9 mouse cellular contexts compared by ENCODE assay signal in the genomic region with DNA sequence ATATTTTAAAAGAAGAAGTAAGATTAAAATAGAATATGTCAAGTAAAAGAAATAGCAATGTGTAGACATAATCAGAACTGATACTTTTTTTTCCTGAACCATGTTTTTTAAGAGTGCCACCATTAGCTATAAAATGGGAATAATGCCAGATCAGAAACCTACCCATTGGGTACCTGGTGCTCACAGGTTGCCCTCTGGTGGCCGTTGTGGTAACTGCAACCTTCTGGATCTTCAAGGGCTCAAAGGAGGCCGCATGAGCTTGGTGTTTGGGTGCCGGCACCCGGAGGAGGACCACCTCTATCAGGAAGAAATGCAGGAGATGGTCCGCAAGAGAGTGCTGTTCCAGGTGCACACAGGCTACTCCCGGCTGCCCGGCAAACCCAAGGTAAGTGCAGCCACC. TPM values are rescaled to one million over a fixed set of nuclear protein-coding genes. Genes with fewer than 3 reads are reported as not detected.
DNase-seq lines count a peak whose midpoint lies in the region; ATAC-seq and TF ChIP-seq lines count a peak whose summit lies in the region.
"Had no signal": no experiment of that assay in that cellular context is flagged by ENCODE, and none has a peak within 500 bp of the region (broad histone marks: within the 10 kb centered on the region; RNA-seq: fewer than 3 reads in every experiment).

No protein-coding gene starts in this region.

- WGBS in midbrain, embryonic 11.5 days: 8% methylated on average over 7 of the region's 7 CpGs
- 8% methylated on average over 7 of the region's 7 CpGs for WGBS in midbrain, embryonic 13.5 days
- WGBS in forebrain, embryonic 16.5 days: 5% methylated on average over 7 of the region's 7 CpGs
- 12% methylated on average over 7 of the region's 7 CpGs for WGBS in kidney, postnatal 0 days
- WGBS in liver, embryonic 11.5 days: 10% methylated on average over 7 of the region's 7 CpGs

- peak; percentile 98 for DNase-seq in midbrain, embryonic 11.5 days (ENCODE audit: low spot score, missing footprints)
- peak; percentile 16 for DNase-seq in brain, embryonic 18.5 days (ENCODE audit: low read depth, low spot score)
- peak; percentile 80 for DNase-seq in kidney, postnatal 0 days (ENCODE audit: low spot score)
- DNase-seq in liver, embryonic 11.5 days (ENCODE audit: low spot score): peak; percentile 65
- peak; percentile 71 for DNase-seq in retina, postnatal 7 days (ENCODE audit: low read depth, low spot score)
- peak; percentile 40 to 69 for DNase-seq in urinary bladder, adult 18-20 months (ENCODE audit: low spot score in 2 of 2)

- H3K4me1 ChIP-seq in midbrain, embryonic 11.5 days (ENCODE audit: control insufficient read depth, insufficient read depth, low read length): no peaks in the 10 kb centered on the region
- peaks cover 5% of the 10 kb centered on the region; the same call in 1 of the 2 replicates for H3K4me1 ChIP-seq in midbrain, embryonic 13.5 days (replicated peaks)
- H3K4me1 ChIP-seq in forebrain, embryonic 16.5 days (replicated peaks; ENCODE audit: control insufficient read depth, insufficient read depth, low read length): peaks cover 3% of the 10 kb centered on the region; the same call in 1 of the 2 replicates
- no peaks in the 10 kb centered on the region for H3K4me1 ChIP-seq in kidney, postnatal 0 days (replicated peaks; ENCODE audit: insufficient read depth, low read length)
- H3K4me1 ChIP-seq in liver, embryonic 11.5 days (replicated peaks; ENCODE audit: control insufficient read depth, insufficient read depth, low read length): no peaks in the 10 kb centered on the region
- H3K4me1 ChIP-seq: heart, embryonic 15.5 days had no signal

- H3K27me3 ChIP-seq in midbrain, embryonic 11.5 days (ENCODE audit: control insufficient read depth, insufficient read depth, low read length): no peaks in the 10 kb centered on the region; the same call in 1 of the 2 replicates
- peaks cover 30% of the 10 kb centered on the region for H3K27me3 ChIP-seq in midbrain, embryonic 13.5 days
- peaks cover 6% of the 10 kb centered on the region; the same call in 1 of the 2 replicates for H3K27me3 ChIP-seq in forebrain, embryonic 16.5 days (replicated peaks; ENCODE audit: control insufficient read depth, insufficient read depth, low read length)
- peaks cover 7% of the 10 kb centered on the region; the same call in 1 of the 2 replicates for H3K27me3 ChIP-seq in kidney, postnatal 0 days (ENCODE audit: insufficient read depth, low read length)
- peaks cover 27% of the 10 kb centered on the region for H3K27me3 ChIP-seq in liver, embryonic 11.5 days (replicated peaks; ENCODE audit: control insufficient read depth, insufficient read depth, low read length)

- no peak overlapping the region for H3K27ac ChIP-seq in midbrain, embryonic 11.5 days (ENCODE audit: low read depth, low read length)
- no peak overlapping the region for H3K27ac ChIP-seq in midbrain, embryonic 13.5 days
- H3K27ac ChIP-seq in forebrain, embryonic 16.5 days (ENCODE audit: low read length): no peak overlapping the region
- no peak overlapping the region for H3K27ac ChIP-seq in kidney, postnatal 0 days
- no peak overlapping the region for H3K27ac ChIP-seq in liver, embryonic 11.5 days (ENCODE audit: low read depth, low read length)
- H3K27ac ChIP-seq: heart, embryonic 15.5 days had no signal

- H3K4me2 ChIP-seq in midbrain, embryonic 11.5 days: no peak overlapping the region
- H3K4me2 ChIP-seq in midbrain, embryonic 13.5 days (replicated peaks): no peak overlapping the region
- no peak overlapping the region for H3K4me2 ChIP-seq in forebrain, embryonic 16.5 days (ENCODE audit: low read length)
- H3K4me2 ChIP-seq in kidney, postnatal 0 days (ENCODE audit: low read length): no peak overlapping the region
- no peak overlapping the region for H3K4me2 ChIP-seq in liver, embryonic 11.5 days
- H3K4me2 ChIP-seq: heart, embryonic 15.5 days had no signal

- TF ChIP-seq CTCF in kidney, postnatal 0 days (IDR thresholded peaks at IDR 0.05; ENCODE audit: low read depth): peak; percentile 87

- no peak for ATAC-seq in midbrain, embryonic 11.5 days (ENCODE audit: low FRiP score)
- no peak for ATAC-seq in midbrain, embryonic 13.5 days
- no peak for ATAC-seq in forebrain, embryonic 16.5 days
- ATAC-seq in kidney, postnatal 0 days (replicated peaks; ENCODE audit: low FRiP score, low read depth): no peak
- no peak for ATAC-seq in liver, embryonic 11.5 days (replicated peaks; ENCODE audit: low FRiP score)

- no peaks in the 10 kb centered on the region for H3K36me3 ChIP-seq in midbrain, embryonic 11.5 days (ENCODE audit: control insufficient read depth, insufficient read depth, low read length)
- H3K36me3 ChIP-seq in midbrain, embryonic 13.5 days: no peaks in the 10 kb centered on the region
- no peaks in the 10 kb centered on the region for H3K36me3 ChIP-seq in forebrain, embryonic 16.5 days (ENCODE audit: control insufficient read depth, insufficient read depth)
- no peaks in the 10 kb centered on the region for H3K36me3 ChIP-seq in kidney, postnatal 0 days (ENCODE audit: insufficient read depth, low read length)
- H3K36me3 ChIP-seq in liver, embryonic 11.5 days (ENCODE audit: control insufficient read depth, insufficient read depth, low read length): no peaks in the 10 kb centered on the region
- H3K36me3 ChIP-seq: heart, embryonic 15.5 days had no signal

- H3K9me3 ChIP-seq in midbrain, embryonic 11.5 days (ENCODE audit: control insufficient read depth, low read length): no peaks in the 10 kb centered on the region
- H3K9me3 ChIP-seq in midbrain, embryonic 13.5 days: no peaks in the 10 kb centered on the region
- no peaks in the 10 kb centered on the region for H3K9me3 ChIP-seq in forebrain, embryonic 16.5 days (ENCODE audit: control insufficient read depth, low read length)
- no peaks in the 10 kb centered on the region for H3K9me3 ChIP-seq in kidney, postnatal 0 days (replicated peaks; ENCODE audit: low read length)
- no peaks in the 10 kb centered on the region for H3K9me3 ChIP-seq in liver, embryonic 11.5 days (ENCODE audit: control insufficient read depth, low read length)
- H3K9me3 ChIP-seq: heart, embryonic 15.5 days had no signal

- H3K4me3 ChIP-seq in midbrain, embryonic 11.5 days (ENCODE audit: low read depth, low read length): no peak overlapping the region
- H3K4me3 ChIP-seq in midbrain, embryonic 13.5 days (replicated peaks): no peak overlapping the region
- H3K4me3 ChIP-seq in forebrain, embryonic 16.5 days (replicated peaks; ENCODE audit: low read length): no peak overlapping the region
- no peak overlapping the region for H3K4me3 ChIP-seq in kidney, postnatal 0 days (replicated peaks; ENCODE audit: low read depth, low read length)
- H3K4me3 ChIP-seq in liver, embryonic 11.5 days (ENCODE audit: low read depth, low read length): no peak overlapping the region
- H3K4me3 ChIP-seq: heart, embryonic 15.5 days had no signal

- no peak overlapping the region for H3K9ac ChIP-seq in midbrain, embryonic 11.5 days (ENCODE audit: low read length)
- H3K9ac ChIP-seq in midbrain, embryonic 13.5 days (replicated peaks): no peak overlapping the region
- 0 out of 2 replicates have a peak overlapping the region, but pooled peaks have one; percentile 20 for H3K9ac ChIP-seq in forebrain, embryonic 16.5 days (replicated peaks; ENCODE audit: low read depth, low read length)
- no peak overlapping the region for H3K9ac ChIP-seq in kidney, postnatal 0 days (ENCODE audit: low read depth, low read length)
- H3K9ac ChIP-seq in liver, embryonic 11.5 days (ENCODE audit: low read depth, low read length): no peak overlapping the region
- H3K9ac ChIP-seq: heart, embryonic 15.5 days had no signal

RNA-seq across cellular contexts. Expression of a gene that starts 28.5 kb away (rescaled TPM):
- polyA plus RNA-seq in midbrain, embryonic 11.5 days (2014; fragmentation: Nextera tagmentation; extraction: Ambion mirVana): 5.4 and 6.7 TPM in 2 replicates
- polyA plus RNA-seq in midbrain, embryonic 13.5 days (2015; fragmentation: Nextera tagmentation; extraction: Ambion mirVana): 4.2 and 4.7 TPM in 2 replicates
- polyA plus RNA-seq in forebrain, embryonic 16.5 days (2015; fragmentation: Nextera tagmentation; extraction: Ambion mirVana): 6.8 and 8.3 TPM in 2 replicates
- polyA plus RNA-seq in kidney, postnatal 0 days (2015; fragmentation: Nextera tagmentation; extraction: Ambion mirVana): 87.9 and 94.0 TPM in 2 replicates
- polyA plus RNA-seq in liver, embryonic 11.5 days (2014; fragmentation: Nextera tagmentation; extraction: Ambion mirVana): 44.1 and 47.1 TPM in 2 replicates

RNA-seq across cellular contexts. Expression of a gene that starts 35.7 kb away (rescaled TPM):
- 0.64 and 0.69 TPM in 2 replicates for polyA plus RNA-seq in midbrain, embryonic 11.5 days (2014; fragmentation: Nextera tagmentation; extraction: Ambion mirVana)
- 0.71 and 0.82 TPM in 2 replicates for polyA plus RNA-seq in midbrain, embryonic 13.5 days (2015; fragmentation: Nextera tagmentation; extraction: Ambion mirVana)
- polyA plus RNA-seq in forebrain, embryonic 16.5 days (2015; fragmentation: Nextera tagmentation; extraction: Ambion mirVana): 1.2 and 1.4 TPM in 2 replicates
- 0.92 and 1.2 TPM in 2 replicates for polyA plus RNA-seq in kidney, postnatal 0 days (2015; fragmentation: Nextera tagmentation; extraction: Ambion mirVana)
- polyA plus RNA-seq in liver, embryonic 11.5 days (2014; fragmentation: Nextera tagmentation; extraction: Ambion mirVana): 0.21 and 0.38 TPM in 2 replicates

Comparison
In these comparisons a context has a peak if more than half of its experiments do, and no peak if none do; other contexts are left out.
1. DNase-seq: peak in every context shown above with its lines; median percentile 98 in midbrain, embryonic 11.5 days; 80 in kidney, postnatal 0 days; 71 in retina, postnatal 7 days; 65 in liver, embryonic 11.5 days; 54 in urinary bladder, adult 18-20 months; 16 in brain, embryonic 18.5 days.